Comparison of ENCODE assay signal across 22 mouse cellular contexts in genomic region chr1:55264385-55264784, GRCm38 (mm10).
"Had no signal": no experiment of that assay in that cellular context is flagged by ENCODE, and none has a peak within 500 bp of the region (broad histone marks: within the 10 kb centered on the region; RNA-seq: fewer than 3 reads in every experiment).

No protein-coding gene starts in this region.

- DNase-seq: kidney, adult 18-20 months; kidney, postnatal 25 days; layer of hippocampus, adult 9-11 months; lung, adult 18-20 months; lung, postnatal 10 days; lung, postnatal 36 days; right cerebral cortex, adult 18-20 months; right cerebral cortex, postnatal 14 days; right cerebral cortex, postnatal 4 days; thymus, adult 2 months; thymus, postnatal 14 days; thymus, postnatal 4 days had no signal

- H3K4me2 ChIP-seq: limb, embryonic 13.5 days; lung, embryonic 15.5 days; midbrain, embryonic 12.5 days; midbrain, embryonic 15.5 days; neural tube, embryonic 12.5 days; neural tube, embryonic 15.5 days had no signal

- H3K27me3 ChIP-seq: limb, embryonic 13.5 days; lung, embryonic 15.5 days; midbrain, embryonic 12.5 days; midbrain, embryonic 15.5 days; neural tube, embryonic 12.5 days; neural tube, embryonic 15.5 days had no signal

- H3K9me3 ChIP-seq: limb, embryonic 10.5 days; limb, embryonic 13.5 days; lung, embryonic 15.5 days; midbrain, embryonic 12.5 days; midbrain, embryonic 15.5 days; neural tube, embryonic 12.5 days; neural tube, embryonic 15.5 days had no signal

- H3K4me1 ChIP-seq: limb, embryonic 10.5 days; limb, embryonic 13.5 days; lung, embryonic 15.5 days; midbrain, embryonic 12.5 days; midbrain, embryonic 15.5 days; neural tube, embryonic 12.5 days; neural tube, embryonic 15.5 days had no signal

- H3K27ac ChIP-seq: kidney, postnatal 0 days; layer of hippocampus, adult 2 months; limb, embryonic 10.5 days; limb, embryonic 13.5 days; lung, embryonic 15.5 days; midbrain, embryonic 12.5 days; midbrain, embryonic 15.5 days; neural tube, embryonic 12.5 days; neural tube, embryonic 15.5 days; stomach, postnatal 0 days had no signal

- H3K4me3 ChIP-seq: layer of hippocampus, adult 2 months; limb, embryonic 10.5 days; limb, embryonic 13.5 days; lung, embryonic 15.5 days; midbrain, embryonic 12.5 days; midbrain, embryonic 15.5 days; neural tube, embryonic 12.5 days; neural tube, embryonic 15.5 days had no signal

- ATAC-seq: midbrain, embryonic 15.5 days had no signal

- H3K36me3 ChIP-seq: limb, embryonic 10.5 days; limb, embryonic 13.5 days; lung, embryonic 15.5 days; midbrain, embryonic 12.5 days; midbrain, embryonic 15.5 days; neural tube, embryonic 12.5 days; neural tube, embryonic 15.5 days had no signal

- H3K9ac ChIP-seq: limb, embryonic 13.5 days; lung, embryonic 15.5 days; midbrain, embryonic 12.5 days; midbrain, embryonic 15.5 days; neural tube, embryonic 12.5 days; neural tube, embryonic 15.5 days had no signal
